Mouse (Mus musculus) forebrain, embryonic 10.5 days (tissue): Measurements from ENCODE around the gene Ccdc43. TPM values are rescaled to one million over a fixed set of nuclear protein-coding genes. Genes with fewer than 3 reads are reported as not detected.
A peak's percentile ranks its signal among the peaks of the same experiment; 100 is the strongest.

Experiments used
- DNase-seq: peaks from one replicate; pipeline ENCODE4 v3.0.0-alpha.2; 2017; ENCODE audit warnings: low spot score; ENCODE audit errors: extremely low spot score
- H3K27ac ChIP-seq: fragments of 300-500 bp; sonication (generic); 2 replicates; pipeline ENCODE4 v1.5.1; 2016; ENCODE audit warnings: mild to moderate bottlenecking
- H3K27me3 ChIP-seq: fragments of 300-500 bp; sonication (generic); 2 replicates; pipeline ENCODE4 v1.6.1; 2016; ENCODE audit warnings: mild to moderate bottlenecking; ENCODE audit not compliant: poor library complexity, severe bottlenecking
- H3K36me3 ChIP-seq: fragments of 300-500 bp; sonication (generic); replicated peaks from 2 replicates; pipeline ENCODE4 v1.6.1; 2016; ENCODE audit warnings: mild to moderate bottlenecking, moderate library complexity
- H3K4me1 ChIP-seq: fragments of 300-500 bp; sonication (generic); 2 replicates; pipeline ENCODE4 v1.6.1; 2016
- H3K4me3 ChIP-seq: fragments of 300-500 bp; sonication (generic); 2 replicates; pipeline ENCODE4 v1.5.1; 2016; ENCODE audit warnings: mild to moderate bottlenecking, moderate library complexity
- H3K9me3 ChIP-seq: fragments of 300-500 bp; sonication (generic); 2 replicates; pipeline ENCODE4 v1.6.1; 2016; ENCODE audit warnings: mild to moderate bottlenecking, moderate library complexity
- WGBS: fragments of 180-500 bp; shearing (Covaris S2); methylation state at CpG from one replicate; pipeline ENCODE4 v1.1.7; 2016; 5-methylcytosine and 5-hydroxymethylcytosine counted together
- microRNA-seq: library from miRNA; unstranded; fragments of <30 nt; microRNA quantifications from one replicate; pipeline ENCODE4, GENCODE M21; 2017
- polyA plus RNA-seq: library from polyadenylated mRNA; unstranded; fragments of >200 nt; fragmentation: Nextera tagmentation; extraction: Ambion mirVana; gene quantifications from 2 replicates; pipeline ENCODE4 v1.2.1, GENCODE M21; 2016

Gene Ccdc43
- polyA plus RNA-seq, 1 experiment from 2014 or later, result 61.7 TPM

GRCm38 (mm10) chr11:102656326-102656926 lies 41.2 kb downstream of the Ccdc43 start:
- no peaks in the 10 kb centered on the region for H3K9me3 ChIP-seq
- H3K4me3 ChIP-seq, result no peak overlapping the region
- no peaks in the 10 kb centered on the region for H3K36me3 ChIP-seq
- no peak overlapping the region for H3K27ac ChIP-seq
- DNase-seq, result no peak
- peaks cover 6% of the 10 kb centered on the region for H3K4me1 ChIP-seq
- 45% methylated on average over 4 of the region's 4 CpGs for WGBS
- no peaks in the 10 kb centered on the region for H3K27me3 ChIP-seq

GRCm38 (mm10) chr11:102655888-102656287 lies 41.7 kb downstream of the Ccdc43 start:
- no peak overlapping the region for H3K27ac ChIP-seq
- peaks cover 11% of the 10 kb centered on the region for H3K4me1 ChIP-seq
- H3K27me3 ChIP-seq, result no peaks in the 10 kb centered on the region
- no peaks in the 10 kb centered on the region for H3K36me3 ChIP-seq
- no peak overlapping the region for H3K4me3 ChIP-seq
- WGBS, result 80% methylated on average over 8 of the region's 8 CpGs
- DNase-seq, result no peak
- no peaks in the 10 kb centered on the region for H3K9me3 ChIP-seq

- Histone ChIP-seq H3K36me3 (no peaks in the 10 kb centered on the region), H3K9me3 (no peaks in the 10 kb centered on the region), H3K27me3 (no peaks in the 10 kb centered on the region), H3K4me3 (no peak overlapping the region), H3K4me1 (peaks cover 18% of the 10 kb centered on the region), H3K27ac (no peak overlapping the region)
- no peak for DNase-seq
- WGBS, result 73% methylated on average over 3 of the region's 3 CpGs
These were observed 44.7 kb downstream of the Ccdc43 start for GRCm38 (mm10) chr11:102652844-102653243.

- no peaks in the 10 kb centered on the region for H3K36me3 ChIP-seq
- WGBS, result 4% methylated on average over 9 of the region's 9 CpGs
- H3K27me3 ChIP-seq, result no peaks in the 10 kb centered on the region
- peaks cover 18% of the 10 kb centered on the region for H3K4me1 ChIP-seq
- peak; percentile 84 for DNase-seq
- peak overlapping the region; percentile 2; the same call in 1 of the 2 replicates for H3K4me3 ChIP-seq
- H3K27ac ChIP-seq, result peak overlapping the region; percentile 56; the same call in 1 of the 2 replicates
- H3K9me3 ChIP-seq, result no peaks in the 10 kb centered on the region
These were observed 46.2 kb downstream of the Ccdc43 start for GRCm38 (mm10) chr11:102651381-102651780.

GRCm38 (mm10) chr11:102647885-102648284 lies 49.7 kb downstream of the Ccdc43 start:
- no peak overlapping the region for H3K4me3 ChIP-seq
- H3K27me3 ChIP-seq, result no peaks in the 10 kb centered on the region
- WGBS, result 65% methylated on average over 12 of the region's 12 CpGs

GRCm38 (mm10) chr11:102646226-102646625 lies 51.4 kb downstream of the Ccdc43 start:
- DNase-seq, result no peak
- WGBS, result 85% methylated on average over 13 of the region's 13 CpGs
- Histone ChIP-seq H3K27me3 (no peaks in the 10 kb centered on the region), H3K4me1 (peaks cover 30% of the 10 kb centered on the region), H3K36me3 (no peaks in the 10 kb centered on the region), H3K9me3 (no peaks in the 10 kb centered on the region), H3K4me3 (no peak overlapping the region), H3K27ac (no peak overlapping the region)

More at GRCm38 (mm10) chr11:102647885-102648284, 49.7 kb downstream of the Ccdc43 start:
- Histone ChIP-seq H3K9me3 (no peaks in the 10 kb centered on the region), H3K27ac (no peak overlapping the region), H3K4me1 (peaks cover 30% of the 10 kb centered on the region), H3K36me3 (no peaks in the 10 kb centered on the region)
- DNase-seq, result no peak

GRCm38 (mm10) chr11:102643891-102644382 lies 53.6 kb downstream of the Ccdc43 start:
- 57% methylated on average over 10 of the region's 10 CpGs for WGBS
- Histone ChIP-seq H3K9me3 (no peaks in the 10 kb centered on the region), H3K4me1 (peaks cover 36% of the 10 kb centered on the region), H3K27me3 (peaks cover 11% of the 10 kb centered on the region), H3K27ac (peak overlapping the region; percentile 59), H3K4me3 (no peak overlapping the region), H3K36me3 (no peaks in the 10 kb centered on the region)
- DNase-seq, result no peak

GRCm38 (mm10) chr11:102636887-102637286 lies 60.7 kb downstream of the Ccdc43 start:
- Histone ChIP-seq H3K36me3 (no peaks in the 10 kb centered on the region), H3K4me3 (no peak overlapping the region), H3K9me3 (no peaks in the 10 kb centered on the region), H3K27ac (0 out of 2 replicates have a peak overlapping the region, but pooled peaks have one; percentile 31), H3K4me1 (peaks cover 56% of the 10 kb centered on the region), H3K27me3 (peaks cover 38% of the 10 kb centered on the region)
- WGBS, result 53% methylated on average over 12 of the region's 12 CpGs
- DNase-seq, result no peak

Small RNA genes lying within 50 kb of the gene (microRNA-seq; reads per million reads assigned to microRNA genes)
- gene Gm22920, result not detected

Other genes with a start within 250 kb of the Ccdc43 start
- 5.0 and 6.4 TPM in 2 replicates for gene Itga2b, start 227.7 kb downstream of the Ccdc43 start, polyA plus RNA-seq
- 58.7 and 62.3 TPM in 2 replicates for gene Gpatch8, start 141.4 kb downstream of the Ccdc43 start, polyA plus RNA-seq
- 11.8 and 13.1 TPM in 2 replicates for gene Gm11627, start 118.3 kb downstream of the Ccdc43 start, polyA plus RNA-seq
- 39.2 and 42.2 TPM in 2 replicates for gene Fzd2, start 93.4 kb downstream of the Ccdc43 start, polyA plus RNA-seq
- gene Meioc, start 34.1 kb downstream of the Ccdc43 start, polyA plus RNA-seq, result 0.10 and 0.15 TPM in 2 replicates
- 11.7 and 13.2 TPM in 2 replicates for gene Adam11, start 63.7 kb upstream of the Ccdc43 start, polyA plus RNA-seq
- 86.0 and 87.4 TPM in 2 replicates for gene Gjc1, start 121.9 kb upstream of the Ccdc43 start, polyA plus RNA-seq
- not detected in 2 replicates for gene Higd1b, start 138.1 kb upstream of the Ccdc43 start, polyA plus RNA-seq
- gene Eftud2, start 183.2 kb upstream of the Ccdc43 start, polyA plus RNA-seq, result 376 and 379 TPM in 2 replicates
- gene Ccdc103, start 183.4 kb upstream of the Ccdc43 start, polyA plus RNA-seq, result 2.0 and 2.9 TPM in 2 replicates
- 0.09 TPM in 1 of 2 replicates, not detected in the other for gene Fam187a, start 187.4 kb upstream of the Ccdc43 start, polyA plus RNA-seq
- 0.09 and 0.10 TPM in 2 replicates for gene Gfap, start 203.1 kb upstream of the Ccdc43 start, polyA plus RNA-seq
- 14.5 and 15.5 TPM in 2 replicates for gene Kif18b, start 227.3 kb upstream of the Ccdc43 start, polyA plus RNA-seq
- 2.6 and 2.8 TPM in 2 replicates for gene C1ql1, start 248.9 kb upstream of the Ccdc43 start, polyA plus RNA-seq